Mouse (Mus musculus) kidney, embryonic 14.5 days (tissue): ENCODE measurements around the gene Olfr1290. TPM values are rescaled to one million over a fixed set of nuclear protein-coding genes. Genes with fewer than 3 reads are reported as not detected.

ENCODE experiments used
- polyA plus RNA-seq: library from polyadenylated mRNA; unstranded; fragments of >200 nt; fragmentation: Nextera tagmentation; extraction: Ambion mirVana; gene quantifications from 2 replicates; pipeline ENCODE4 v1.2.1, GENCODE M21; 2014

Olfr1290 gene
- polyA plus RNA-seq, 1 experiment from 2014 or later = not detected

Other genes starting within 250 kb of the Olfr1290 start
- gene Olfr1276, start 239.3 kb downstream of the Olfr1290 start, polyA plus RNA-seq = not detected in 2 replicates
- not detected in 2 replicates for gene Olfr1277, start 219.7 kb downstream of the Olfr1290 start, polyA plus RNA-seq
- gene Olfr1278, start 203.7 kb downstream of the Olfr1290 start, polyA plus RNA-seq = not detected in 2 replicates
- not detected in 2 replicates for gene Olfr1279, start 193.2 kb downstream of the Olfr1290 start, polyA plus RNA-seq
- not detected in 2 replicates for gene Olfr1280, start 179.8 kb downstream of the Olfr1290 start, polyA plus RNA-seq
- not detected in 2 replicates for gene Olfr1281, start 167.3 kb downstream of the Olfr1290 start, polyA plus RNA-seq
- not detected in 2 replicates for gene Olfr1282, start 157.8 kb downstream of the Olfr1290 start, polyA plus RNA-seq
- not detected in 2 replicates for gene Olfr1283, start 127.0 kb downstream of the Olfr1290 start, polyA plus RNA-seq
- not detected in 2 replicates for gene Olfr1284, start 118.3 kb downstream of the Olfr1290 start, polyA plus RNA-seq
- gene Olfr1286, start 70.7 kb downstream of the Olfr1290 start, polyA plus RNA-seq = not detected in 2 replicates
- not detected in 2 replicates for gene Olfr1287, start 44.7 kb downstream of the Olfr1290 start, polyA plus RNA-seq
- gene Olfr1288, start 19.7 kb downstream of the Olfr1290 start, polyA plus RNA-seq = not detected in 2 replicates
- gene Olfr1289, start 13.0 kb downstream of the Olfr1290 start, polyA plus RNA-seq = not detected in 2 replicates
- gene Olfr1291-ps1, start 3.4 kb upstream of the Olfr1290 start, polyA plus RNA-seq = not detected in 2 replicates
- gene Olfr1293-ps, start 31.4 kb upstream of the Olfr1290 start, polyA plus RNA-seq = not detected in 2 replicates
- not detected in 2 replicates for gene Olfr1294, start 46.5 kb upstream of the Olfr1290 start, polyA plus RNA-seq
- not detected in 2 replicates for gene Olfr1295, start 75.9 kb upstream of the Olfr1290 start, polyA plus RNA-seq
- not detected in 2 replicates for gene Olfr1297, start 132.7 kb upstream of the Olfr1290 start, polyA plus RNA-seq
- gene Olfr1298, start 155.4 kb upstream of the Olfr1290 start, polyA plus RNA-seq = not detected in 2 replicates
- not detected in 2 replicates for gene Olfr1299, start 167.6 kb upstream of the Olfr1290 start, polyA plus RNA-seq